Mouse (Mus musculus) kidney, adult 2 months (tissue): Measurements from ENCODE around the gene Ccdc142.

Source experiments
- CTCF ChIP-seq: fragments of 200-500 bp; conservative IDR thresholded peaks from 2 replicates; pipeline ENCODE4 v1.5.1; 2011; ENCODE audit warnings: low read depth, mild to moderate bottlenecking, control low read depth, low read length, moderate library complexity, mixed read lengths; ENCODE audit not compliant: insufficient read depth, insufficient read length
- POLR2A ChIP-seq: fragments of 200-500 bp; IDR thresholded peaks from one replicate; pipeline ENCODE4 v1.6.1; 2011; ENCODE audit warnings: low read depth, low read length, control low read depth

- TF ChIP-seq CTCF, result no peak
- no peak for TF ChIP-seq POLR2A
Observed at GRCm38 (mm10) chr6:83087926-83088260, 13.5 kb upstream of the Ccdc142 start.
